Mouse (Mus musculus) adrenal gland, postnatal 10 days (tissue): ENCODE data around the gene Gm13102. TPM values are rescaled to one million over a fixed set of nuclear protein-coding genes. Genes with fewer than 3 reads are reported as not detected.
"Not testable (repeated sequence)": the region's sequence is repeated elsewhere in the genome, so short reads cannot be mapped to it uniquely, and the experiment has no call there.

Source experiments
- DNase-seq: peaks from one replicate; pipeline ENCODE4 v3.0.0; 2021; ENCODE audit warnings: mixed read lengths
- long read RNA-seq, 2 experiments: library from polyadenylated mRNA; stranded (forward); transcript quantifications; one replicate each; pipeline ENCODE4 v2.0.0; 2021
- total RNA-seq, 2 experiments: library from RNA; stranded (reverse); gene quantifications; 2 replicates each; pipeline ENCODE4 v1.2.3; 2021

Gm13102 gene
- not detected for total RNA-seq
- long read RNA-seq, experiment 1 = 0 reads
- long read RNA-seq, experiment 2 = 0 reads

DNA sequence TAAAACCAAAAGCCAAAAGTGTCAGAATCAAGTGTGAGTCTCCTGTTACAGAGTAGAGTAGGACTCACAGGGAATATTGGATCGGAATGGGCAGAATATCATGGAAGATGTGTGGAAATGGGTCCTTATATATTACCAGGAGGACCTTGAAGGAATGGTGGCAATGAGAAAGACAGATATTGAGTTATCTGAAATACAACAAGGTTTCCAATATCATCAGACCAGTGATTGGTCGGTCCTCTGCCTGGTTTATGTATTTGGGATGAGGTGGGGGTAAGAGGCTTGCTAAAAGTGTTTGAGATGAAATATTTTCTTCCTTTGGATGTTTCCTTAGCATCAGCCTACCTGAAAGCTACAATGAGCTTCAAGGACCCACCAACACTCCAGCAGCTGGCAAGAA, at the start of gene Gm13102:
Gene Gm13102 (plus strand): TSS at position 301 of the 400 bp plus-strand sequence.
- DNase-seq = not testable (repeated sequence)

GRCm38 (mm10) chr4:144058826-144059225, 47.4 kb upstream of the Gm13102 start, which contains the start of gene Pramel4:
Gene Pramel4 (plus strand): TSS chr4:144059126.
- DNase-seq = not testable (repeated sequence)

Other genes starting within 250 kb of the Gm13102 start
- gene Pramef6, start 206.1 kb upstream of the Gm13102 start, total RNA-seq = not detected
- gene Pramef25, start 155.5 kb upstream of the Gm13102 start, total RNA-seq = not detected
- not detected for gene Gm13101, start 139.5 kb upstream of the Gm13102 start, total RNA-seq
- not detected for gene Pramef17, start 112.1 kb upstream of the Gm13102 start, total RNA-seq
- not detected for gene Pramel4, start 47.3 kb upstream of the Gm13102 start, total RNA-seq
- not detected for gene Oog3, start 56.2 kb downstream of the Gm13102 start, total RNA-seq
- not detected for gene Oog2, start 84.2 kb downstream of the Gm13102 start, total RNA-seq
- gene C87977, start 106.8 kb downstream of the Gm13102 start, total RNA-seq = not detected
- gene Pramel5, start 174.0 kb downstream of the Gm13102 start, total RNA-seq = not detected
- not detected for gene Gm13128, start 223.8 kb downstream of the Gm13102 start, total RNA-seq